ENCODE assay signal across 8 mouse cellular contexts in genomic region chr16:85803613-85804551, GRCm38 (mm10). TPM values are rescaled to one million over a fixed set of nuclear protein-coding genes. Genes with fewer than 3 reads are reported as not detected.
DNase-seq lines count a peak whose midpoint lies in the region; ATAC-seq and TF ChIP-seq lines count a peak whose summit lies in the region.

No protein-coding gene starts in this region.

- intact Hi-C loops in heart, postnatal 36 days (cut with DNase I), result loop anchor here (5.0 to 10.0 kb wide), 5 partner anchors 57 to 1321 kb away; no protein-coding TSS in a partner anchor

- H3K27ac ChIP-seq in ES-Bruce4 (ENCODE audit: insufficient read depth, low read length), result no peak overlapping the region
- H3K27ac ChIP-seq in forebrain, embryonic 14.5 days (ENCODE audit: low read depth, low read length), result peak overlapping the region; percentile 72; the same call in 1 of the 2 replicates
- H3K27ac ChIP-seq in midbrain, embryonic 10.5 days (replicated peaks), result peak overlapping the region; percentile 90
- H3K27ac ChIP-seq in stomach, embryonic 16.5 days (ENCODE audit: low read length), result peak overlapping the region; percentile 98

- no peak for ATAC-seq in forebrain, embryonic 14.5 days
- peak; percentile 44 for ATAC-seq in stomach, embryonic 16.5 days (ENCODE audit: insufficient read depth, low FRiP score)

- H3K36me3 ChIP-seq in ES-Bruce4 (ENCODE audit: control insufficient read depth, insufficient read depth, low read length, poor library complexity, severe bottlenecking), result no peaks in the 10 kb centered on the region
- no peaks in the 10 kb centered on the region for H3K36me3 ChIP-seq in forebrain, embryonic 14.5 days (ENCODE audit: control insufficient read depth, insufficient read depth, low read length)
- peaks cover 13% of the 10 kb centered on the region for H3K36me3 ChIP-seq in midbrain, embryonic 10.5 days
- peaks cover 7% of the 10 kb centered on the region for H3K36me3 ChIP-seq in stomach, embryonic 16.5 days (ENCODE audit: control insufficient read depth, insufficient read depth, low read length)

- peak; percentile 73 to 84 for DNase-seq in adrenal gland, postnatal 36 days
- DNase-seq in forebrain, embryonic 14.5 days (ENCODE audit: low spot score), result peak; percentile 59
- peak; percentile 80 to 81 for DNase-seq in heart, postnatal 36 days
- peak; percentile 21 to 42 for DNase-seq in layer of hippocampus, postnatal 36 days
- peak; percentile 81 for DNase-seq in midbrain, embryonic 10.5 days (ENCODE audit: low spot score)
- no peak for DNase-seq in T-cell, adult 2 months (ENCODE audit: low spot score)

- H3K9ac ChIP-seq in ES-Bruce4 (ENCODE audit: low read depth, poor library complexity, severe bottlenecking), result peak overlapping the region; percentile 45
- peak overlapping the region; percentile 68 for H3K9ac ChIP-seq in forebrain, embryonic 14.5 days (ENCODE audit: low read length)
- H3K9ac ChIP-seq in stomach, embryonic 16.5 days (ENCODE audit: low read length), result peak overlapping the region; percentile 80

- TF ChIP-seq CTCF in ES-Bruce4 (IDR thresholded peaks at IDR 0.05; ENCODE audit: low read depth, low read length), result no peak

- peak overlapping the region; percentile 92 for H3K4me2 ChIP-seq in forebrain, embryonic 14.5 days (ENCODE audit: low read length)
- H3K4me2 ChIP-seq in stomach, embryonic 16.5 days (ENCODE audit: low read depth, low read length), result peak overlapping the region; percentile 84

- peaks cover 5% of the 10 kb centered on the region; the same call in 1 of the 2 replicates for H3K27me3 ChIP-seq in ES-Bruce4 (ENCODE audit: control insufficient read depth, insufficient read depth, low read length, poor library complexity, severe bottlenecking)
- H3K27me3 ChIP-seq in forebrain, embryonic 14.5 days (replicated peaks; ENCODE audit: control insufficient read depth, insufficient read depth, low read length), result no peaks in the 10 kb centered on the region
- no peaks in the 10 kb centered on the region; the same call in 1 of the 2 replicates for H3K27me3 ChIP-seq in midbrain, embryonic 10.5 days (ENCODE audit: low read depth, poor library complexity, severe bottlenecking)
- no peaks in the 10 kb centered on the region for H3K27me3 ChIP-seq in stomach, embryonic 16.5 days (ENCODE audit: control insufficient read depth, insufficient read depth, low read length)

- TF ChIP-seq POLR2A in ES-Bruce4 (IDR thresholded peaks at IDR 0.05; ENCODE audit: insufficient read depth, low read length), result peak; percentile 14

- no peak for TF ChIP-seq EP300 in ES-Bruce4 (IDR thresholded peaks at IDR 0.05; ENCODE audit: insufficient read depth, low read depth, low read length)

- peak overlapping the region; percentile 62 for H3K4me3 ChIP-seq in ES-Bruce4 (ENCODE audit: low read depth, low read length)
- peak overlapping the region; percentile 49 for H3K4me3 ChIP-seq in forebrain, embryonic 14.5 days (ENCODE audit: low read depth, low read length)
- H3K4me3 ChIP-seq in midbrain, embryonic 10.5 days, result peak overlapping the region; percentile 78
- H3K4me3 ChIP-seq in stomach, embryonic 16.5 days (replicated peaks; ENCODE audit: low read length), result peak overlapping the region; percentile 72

- H3K9me3 ChIP-seq in ES-Bruce4 (replicated peaks; ENCODE audit: control insufficient read depth, insufficient read depth, low read length, poor library complexity, severe bottlenecking), result peaks cover 4% of the 10 kb centered on the region; the same call in 1 of the 2 replicates
- no peaks in the 10 kb centered on the region for H3K9me3 ChIP-seq in forebrain, embryonic 14.5 days (replicated peaks; ENCODE audit: control insufficient read depth, low read length)
- H3K9me3 ChIP-seq in midbrain, embryonic 10.5 days (replicated peaks), result no peaks in the 10 kb centered on the region
- no peaks in the 10 kb centered on the region for H3K9me3 ChIP-seq in stomach, embryonic 16.5 days (replicated peaks; ENCODE audit: control insufficient read depth, low read length)

- WGBS in forebrain, embryonic 14.5 days, result 1% methylated on average over 24 of the region's 25 CpGs
- 0% methylated on average over 22 of the region's 25 CpGs for WGBS in midbrain, embryonic 10.5 days
- under 1% methylated on average over 25 of the region's 25 CpGs for WGBS in stomach, embryonic 16.5 days

- H3K4me1 ChIP-seq in ES-Bruce4 (ENCODE audit: control insufficient read depth, insufficient read depth, low read length), result no peaks in the 10 kb centered on the region
- H3K4me1 ChIP-seq in forebrain, embryonic 14.5 days (ENCODE audit: control insufficient read depth, insufficient read depth, low read length), result peaks cover 10% of the 10 kb centered on the region; the same call in 1 of the 2 replicates
- peaks cover 47% of the 10 kb centered on the region for H3K4me1 ChIP-seq in midbrain, embryonic 10.5 days
- H3K4me1 ChIP-seq in stomach, embryonic 16.5 days (ENCODE audit: control insufficient read depth, insufficient read depth, low read length), result peaks cover 8% of the 10 kb centered on the region

RNA-seq across cellular contexts. Expression of gene Adamts1, which starts 1.0 kb away (rescaled TPM):
- polyA plus RNA-seq in ES-Bruce4 (2011; ENCODE audit: insufficient read depth, insufficient read length, low read depth, missing spikeins), result 3.9 TPM in 2 replicates
- total RNA-seq in adrenal gland, postnatal 36 days (2021), result 10 to 100 TPM; 23.8 to 48.1 TPM
- 6.7 and 7.4 TPM in 2 replicates for polyA plus RNA-seq in forebrain, embryonic 14.5 days (2014; fragmentation: Nextera tagmentation; extraction: Ambion mirVana)
- 10 to 100 TPM; 23.4 to 40.7 TPM for total RNA-seq in heart, postnatal 36 days (2021)
- 10 to 100 TPM; 27.8 to 35.9 TPM for total RNA-seq in layer of hippocampus, postnatal 36 days (2021)
- 15.2 and 17.7 TPM in 2 replicates for polyA plus RNA-seq in midbrain, embryonic 10.5 days (2016; fragmentation: Nextera tagmentation; extraction: Ambion mirVana)
- 35.1 and 37.2 TPM in 2 replicates for polyA plus RNA-seq in stomach, embryonic 16.5 days (2015; fragmentation: Nextera tagmentation; extraction: Ambion mirVana)
